Mouse (Mus musculus) ovary, postnatal 36 days (tissue): Measurements from ENCODE around the gene Cux2.

Source experiments
- DNase-seq: peaks from one replicate; pipeline ENCODE4 v3.0.0; 2022; ENCODE audit warnings: low spot score, mixed read lengths

Gene Cux2

GRCm38 (mm10) chr5:122059060-122060017, 9.4 kb upstream of the Cux2 start:
- peak; percentile 58 for DNase-seq

- DNase-seq, result no peak
Measured at GRCm38 (mm10) chr5:122057622-122058021, 7.7 kb upstream of the Cux2 start.

- no peak for DNase-seq
Measured at GRCm38 (mm10) chr5:122056557-122056956, 6.7 kb upstream of the Cux2 start.

- DNase-seq, result no peak
Measured at GRCm38 (mm10) chr5:122054130-122054843, 4.4 kb upstream of the Cux2 start.

GRCm38 (mm10) chr5:122053587-122053986, 3.7 kb upstream of the Cux2 start:
- no peak for DNase-seq

GRCm38 (mm10) chr5:122050832-122051105, 867 bp upstream of the Cux2 start:
- no peak for DNase-seq

GRCm38 (mm10) chr5:122049664-122050016, 262 bp downstream of the Cux2 start:
- no peak for DNase-seq

- DNase-seq, result no peak
Measured at GRCm38 (mm10) chr5:122048686-122049663, 927 bp downstream of the Cux2 start.

- DNase-seq, result no peak
Measured at GRCm38 (mm10) chr5:122048252-122048651, 1.6 kb downstream of the Cux2 start.

- no peak for DNase-seq
Measured at GRCm38 (mm10) chr5:122047791-122048190, 2.1 kb downstream of the Cux2 start.

- no peak for DNase-seq
Measured at GRCm38 (mm10) chr5:122043567-122043966, 6.3 kb downstream of the Cux2 start.

GRCm38 (mm10) chr5:122035278-122035677, 14.6 kb downstream of the Cux2 start:
- no peak for DNase-seq

- DNase-seq, result no peak
Measured at GRCm38 (mm10) chr5:122033167-122033478, 16.8 kb downstream of the Cux2 start.

- no peak for DNase-seq
Measured at GRCm38 (mm10) chr5:122032471-122033166, 17.3 kb downstream of the Cux2 start.

- no peak for DNase-seq
Measured at GRCm38 (mm10) chr5:122031146-122031545, 18.8 kb downstream of the Cux2 start.

- no peak for DNase-seq
Measured at GRCm38 (mm10) chr5:122030640-122031039, 19.3 kb downstream of the Cux2 start.

- no peak for DNase-seq
Measured at GRCm38 (mm10) chr5:122026771-122027170, 23.1 kb downstream of the Cux2 start.

- no peak for DNase-seq
Measured at GRCm38 (mm10) chr5:122026284-122026683, 23.6 kb downstream of the Cux2 start.

GRCm38 (mm10) chr5:122025117-122025516, 24.8 kb downstream of the Cux2 start:
- no peak for DNase-seq

- no peak for DNase-seq
Measured at GRCm38 (mm10) chr5:122019288-122019687, 30.6 kb downstream of the Cux2 start.

GRCm38 (mm10) chr5:122017778-122018177, 32.1 kb downstream of the Cux2 start:
- no peak for DNase-seq

GRCm38 (mm10) chr5:122017269-122017668, 32.6 kb downstream of the Cux2 start:
- DNase-seq, result no peak
